Mouse (Mus musculus) kidney, adult 11 months (tissue): ENCODE data around the gene Pomt1.

Source experiments
- DNase-seq: peaks from one replicate; pipeline ENCODE4 v3.0.0; 2022

Pomt1 gene

DNA sequence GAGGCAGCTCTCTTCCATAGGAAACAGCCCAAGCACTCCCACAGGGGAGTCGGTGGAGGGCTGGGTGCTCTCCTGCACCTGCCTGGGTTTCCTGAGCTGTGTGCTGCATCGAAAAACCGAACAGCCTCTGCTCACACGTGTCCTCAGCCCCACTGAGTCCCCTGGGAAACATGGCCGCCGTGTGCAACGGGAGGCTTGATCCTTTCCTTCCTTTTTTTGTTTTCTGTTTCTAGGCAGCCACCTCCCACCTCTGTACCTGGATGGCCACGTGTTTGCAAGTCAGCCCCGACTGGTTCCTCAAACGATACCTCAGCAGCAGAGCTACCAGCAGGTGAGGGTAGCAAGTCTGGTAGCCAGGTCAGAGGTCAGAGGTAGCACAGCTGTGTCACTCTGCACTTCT, 14.3 kb upstream of the Pomt1 start:
- DNase-seq: no peak

GRCm38 (mm10) chr2:32235433-32235832, 957 bp upstream of the Pomt1 start:
- no peak for DNase-seq

DNA sequence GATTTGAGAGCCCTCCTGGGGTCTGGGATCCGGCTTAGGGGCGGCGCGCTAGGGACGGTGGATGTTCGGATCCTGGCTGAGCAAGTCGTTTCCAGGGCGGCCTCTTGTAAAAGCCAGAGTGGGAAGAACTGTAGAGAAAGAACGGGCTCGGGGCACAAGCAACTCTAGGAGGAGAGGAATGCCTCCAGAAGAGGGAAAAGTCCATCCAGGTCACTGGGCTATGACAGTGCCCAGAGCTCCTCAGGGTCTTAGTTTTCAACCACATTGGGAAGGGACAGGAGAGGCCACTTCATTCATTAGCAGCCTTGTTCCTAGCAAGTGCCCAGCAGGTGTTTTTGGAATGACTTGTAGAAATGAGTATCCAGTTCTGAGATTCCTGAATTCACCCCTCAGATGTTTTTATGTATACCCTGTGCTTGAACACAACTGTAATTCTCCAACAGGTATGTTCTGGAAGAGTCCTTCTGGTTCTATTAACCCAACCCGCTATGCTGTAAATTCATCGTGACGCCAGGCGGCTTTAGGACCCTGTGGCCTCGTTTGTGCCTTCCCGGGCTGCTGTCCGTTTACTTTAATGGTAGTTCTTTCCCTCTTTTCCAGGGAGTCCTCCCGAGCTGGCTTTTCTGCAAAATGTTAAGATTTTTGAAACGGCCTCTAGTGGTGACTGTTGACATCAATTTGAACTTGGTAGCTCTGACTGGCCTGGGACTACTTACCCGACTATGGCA, 534 bp downstream of the Pomt1 start:
- DNase-seq: peak; percentile 65

- no peak for DNase-seq
Observed at GRCm38 (mm10) chr2:32237571-32237970, 1.2 kb downstream of the Pomt1 start.

GRCm38 (mm10) chr2:32238708-32239435, 2.5 kb downstream of the Pomt1 start:
- DNase-seq: no peak

- no peak for DNase-seq
Observed at GRCm38 (mm10) chr2:32240591-32240990, 4.2 kb downstream of the Pomt1 start.

- DNase-seq: no peak
Observed at GRCm38 (mm10) chr2:32242986-32243385, 6.6 kb downstream of the Pomt1 start.

DNA sequence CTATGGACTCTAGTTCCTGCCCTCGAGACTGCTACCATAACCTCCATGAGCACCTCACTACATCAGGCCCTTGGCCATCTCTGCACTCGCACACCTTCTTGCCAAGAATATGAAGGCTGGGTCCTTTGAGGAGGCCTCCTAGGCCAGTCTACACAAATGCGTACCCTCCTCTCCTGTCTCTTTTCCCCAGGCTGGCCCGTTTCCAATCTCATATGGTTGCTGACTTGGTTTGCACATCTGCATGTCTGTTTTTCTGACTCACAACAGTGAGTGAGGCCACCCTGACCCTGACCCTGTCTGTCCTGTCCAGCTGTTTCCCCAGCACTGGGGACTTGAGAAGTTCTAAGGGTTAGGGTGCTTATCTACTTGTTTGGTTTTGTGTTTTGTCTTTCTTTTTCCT, 10.4 kb downstream of the Pomt1 start:
- no peak for DNase-seq

- peak; percentile 42 for DNase-seq
Observed at GRCm38 (mm10) chr2:32248377-32249361, 12.3 kb downstream of the Pomt1 start.

GRCm38 (mm10) chr2:32251791-32252527, 15.6 kb downstream of the Pomt1 start:
- DNase-seq: peak; percentile 38

DNA sequence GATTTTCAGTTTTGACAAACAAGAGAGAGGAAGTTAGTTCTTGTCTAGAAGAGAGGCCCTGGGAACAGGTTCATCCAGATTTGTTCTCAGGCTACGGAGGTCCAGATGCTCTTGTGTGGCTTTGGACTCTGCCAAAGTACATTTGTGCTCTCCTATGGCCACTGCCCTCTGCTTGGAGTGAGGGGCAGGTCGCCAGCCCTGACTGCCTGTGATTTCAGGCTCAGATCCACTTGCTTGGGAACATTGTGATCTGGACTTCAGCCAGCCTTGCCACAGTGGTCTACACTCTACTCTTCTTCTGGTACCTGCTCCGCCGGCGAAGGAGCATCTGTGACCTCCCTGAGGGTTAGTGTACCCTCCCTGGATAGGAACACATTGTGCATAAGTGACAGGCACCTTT, 16.3 kb downstream of the Pomt1 start:
- no peak for DNase-seq

GRCm38 (mm10) chr2:32253352-32253751, 17.0 kb downstream of the Pomt1 start:
- no peak for DNase-seq

DNA sequence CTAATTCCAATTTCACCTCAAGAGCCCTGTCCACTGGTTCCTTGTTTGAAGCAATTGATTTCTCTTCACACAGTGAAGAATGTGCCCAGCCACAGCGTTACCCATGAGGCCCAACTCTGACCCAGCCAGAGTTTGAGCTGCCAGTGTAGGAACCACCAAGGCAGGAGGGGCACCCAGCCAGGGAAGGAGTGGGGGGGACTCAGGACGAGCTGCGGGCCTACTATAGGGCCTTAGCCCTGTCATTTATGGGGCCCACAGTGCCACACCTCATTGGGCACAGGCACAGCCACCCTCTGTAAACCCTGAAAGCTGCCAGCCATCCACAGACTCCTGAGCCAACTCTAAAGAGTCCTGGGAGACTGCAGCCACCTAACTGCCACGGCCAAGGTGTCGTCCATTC, 18.2 kb downstream of the Pomt1 start:
- no peak for DNase-seq

DNA sequence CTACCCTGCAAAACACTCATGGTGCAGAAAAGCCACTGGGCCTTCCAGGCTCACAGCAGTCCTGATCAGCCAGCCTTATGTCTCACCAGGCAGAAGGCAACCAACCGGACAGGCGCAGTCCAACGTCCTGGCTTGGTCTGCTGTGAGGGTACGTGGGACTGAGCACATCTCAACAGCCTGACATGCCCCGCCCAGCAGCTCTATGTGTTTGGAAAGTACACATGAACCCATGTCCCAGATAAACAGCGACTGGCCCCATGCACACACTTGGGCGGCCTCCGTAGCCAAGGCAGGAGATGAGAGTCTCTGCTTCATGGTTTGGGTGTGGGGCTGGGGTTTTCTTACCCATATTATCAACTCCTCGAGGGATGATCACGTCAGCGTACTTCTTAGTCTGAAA, 19.9 kb downstream of the Pomt1 start:
- no peak for DNase-seq

DNA sequence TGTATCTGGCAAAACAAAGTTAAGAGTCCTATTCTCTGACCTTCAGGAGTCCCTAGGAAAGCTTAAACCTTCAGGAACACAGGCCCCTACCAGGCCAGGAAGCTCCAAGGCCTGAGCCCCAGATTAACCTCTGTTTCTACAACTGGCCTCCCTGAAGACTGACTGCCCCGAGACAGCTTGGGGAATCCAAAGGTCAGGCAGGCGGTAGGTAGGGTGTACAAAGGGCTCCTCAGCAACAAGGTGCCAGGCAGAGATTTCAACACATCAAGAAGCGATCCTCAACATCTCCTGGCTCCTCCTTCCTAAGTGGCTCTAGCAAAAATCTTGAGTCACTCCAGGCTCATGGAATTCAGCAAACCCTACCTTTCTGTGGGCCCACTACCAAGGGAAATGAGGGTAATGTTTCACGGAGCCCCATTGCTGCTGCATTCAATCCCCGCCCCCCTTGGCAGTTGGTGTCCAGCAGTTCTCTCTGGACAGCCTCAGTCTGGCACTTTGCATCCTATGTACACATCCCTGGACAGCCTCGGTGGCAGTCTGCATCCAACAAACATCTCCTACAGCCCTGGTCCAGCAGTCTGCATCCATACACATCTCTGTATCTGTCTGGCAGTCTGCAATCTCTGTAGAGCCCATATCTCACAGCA, 22.6 kb downstream of the Pomt1 start:
- DNase-seq: peak; percentile 79

- DNase-seq: peak; percentile 93
Observed at GRCm38 (mm10) chr2:32259657-32260417, 23.4 kb downstream of the Pomt1 start, which contains the start of gene Uck1. TSS of gene Uck1 (minus strand) at chr2:32260159.

GRCm38 (mm10) chr2:32260635-32261034, 24.2 kb downstream of the Pomt1 start:
- peak; percentile 44 for DNase-seq

- DNase-seq: no peak
Observed at GRCm38 (mm10) chr2:32275823-32276222, 39.4 kb downstream of the Pomt1 start.

DNA sequence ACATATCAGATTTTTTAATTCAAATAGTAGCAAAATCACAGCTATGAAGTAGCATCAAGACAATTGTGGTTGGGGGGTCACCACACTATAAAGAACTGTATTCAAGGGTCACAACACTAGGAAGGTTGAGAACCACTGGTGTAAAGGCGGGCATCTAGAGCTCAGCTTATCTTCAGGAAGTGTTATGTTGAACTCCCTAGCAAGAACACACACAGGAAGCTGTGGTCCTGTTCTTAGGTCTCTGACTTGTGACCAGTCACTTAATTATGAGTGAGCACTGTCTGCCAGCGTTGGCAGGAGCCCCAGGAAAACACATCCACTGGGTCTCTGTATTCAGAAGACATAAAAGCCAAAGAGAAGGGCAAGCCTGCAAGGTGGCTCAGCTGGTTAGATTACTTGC, 45.9 kb downstream of the Pomt1 start:
- DNase-seq: no peak

DNA sequence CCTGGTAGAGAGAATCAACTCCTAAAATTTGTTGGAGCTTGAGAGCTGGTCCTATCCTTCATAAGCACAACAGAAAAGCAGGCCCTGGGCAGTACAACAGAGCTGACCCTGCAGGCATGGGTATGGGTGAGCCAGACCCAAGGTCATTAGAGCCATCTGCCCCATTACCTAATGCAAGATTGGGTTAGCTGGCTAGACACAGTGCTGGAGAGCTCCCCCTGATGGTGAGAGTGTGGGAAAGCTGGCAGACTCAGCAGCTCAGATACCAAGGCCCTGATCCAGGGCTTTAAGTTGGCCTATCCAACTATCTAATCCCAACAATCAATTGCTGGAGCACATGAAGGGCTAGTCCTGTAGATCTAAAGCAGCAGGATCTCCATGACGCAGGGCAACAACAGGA, 46.3 kb downstream of the Pomt1 start:
- DNase-seq: peak; percentile 73

DNA sequence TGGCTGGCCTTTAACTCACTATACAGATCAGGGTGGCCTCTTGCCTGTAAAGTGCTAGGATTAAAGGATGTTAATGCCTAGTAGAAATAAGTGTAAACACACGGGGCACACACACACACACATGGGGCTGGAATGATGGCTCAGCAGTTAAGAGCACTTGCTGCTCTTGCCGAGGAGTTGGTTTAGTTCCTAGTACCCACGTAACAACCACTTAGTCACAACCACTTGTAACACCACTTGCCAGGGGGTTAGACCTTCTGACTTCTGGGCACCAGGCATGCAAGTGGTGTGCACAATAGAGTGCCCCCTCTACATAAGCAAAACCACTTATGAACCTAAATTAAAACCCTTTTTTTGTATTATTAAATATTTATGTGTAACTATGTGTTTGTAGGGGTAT, 47.6 kb downstream of the Pomt1 start:
- no peak for DNase-seq
